Mouse (Mus musculus): ENCODE data around the gene Gtsf2. TPM values are rescaled to one million over a fixed set of nuclear protein-coding genes. Genes with fewer than 3 reads are reported as not detected.

Gene Gtsf2
- polyA plus RNA-seq (2014; fragmentation: Illumina TruSeq; extraction: RNeasy Lipid Tissue Mini Kit (QIAGEN cat#74804); ENCODE audit: insufficient read depth, low read depth, low replicate concordance): not detected

GRCm38 (mm10) chr15:103448369-103448768 lies at the start of gene Gtsf2:
Gtsf2 (minus strand) TSS chr15:103448469.

GRCm38 (mm10) chr15:103453551-103454218 lies 5.4 kb upstream of the Gtsf2 start, which contains the start of gene Nckap1l:
Nckap1l (plus strand) TSS chr15:103453794.

GRCm38 (mm10) chr15:103430241-103430640 lies 18.0 kb downstream of the Gtsf2 start, which contains the start of gene Gtsf1:
Gtsf1 (minus strand) TSS chr15:103430470.

Other genes starting within 250 kb of the Gtsf2 start
- gene Cbx5, start 208.7 kb downstream of the Gtsf2 start, polyA plus RNA-seq (2014; fragmentation: Illumina TruSeq; extraction: RNeasy Lipid Tissue Mini Kit (QIAGEN cat#74804); ENCODE audit: insufficient read depth, low read depth, low replicate concordance): 17.2 TPM
- gene Hnrnpa1, start 208.0 kb downstream of the Gtsf2 start, polyA plus RNA-seq (2014; fragmentation: Illumina TruSeq; extraction: RNeasy Lipid Tissue Mini Kit (QIAGEN cat#74804); ENCODE audit: insufficient read depth, low read depth, low replicate concordance): 168 TPM
- gene Nfe2, start 190.1 kb downstream of the Gtsf2 start, polyA plus RNA-seq (2014; fragmentation: Illumina TruSeq; extraction: RNeasy Lipid Tissue Mini Kit (QIAGEN cat#74804); ENCODE audit: insufficient read depth, low read depth, low replicate concordance): 6.2 TPM
- gene Copz1, start 175.8 kb downstream of the Gtsf2 start, polyA plus RNA-seq (2014; fragmentation: Illumina TruSeq; extraction: RNeasy Lipid Tissue Mini Kit (QIAGEN cat#74804); ENCODE audit: insufficient read depth, low read depth, low replicate concordance): 100 TPM
- gene Gpr84, start 137.9 kb downstream of the Gtsf2 start, polyA plus RNA-seq (2014; fragmentation: Illumina TruSeq; extraction: RNeasy Lipid Tissue Mini Kit (QIAGEN cat#74804); ENCODE audit: insufficient read depth, low read depth, low replicate concordance): not detected
- gene Zfp385a, start 108.4 kb downstream of the Gtsf2 start, polyA plus RNA-seq (2014; fragmentation: Illumina TruSeq; extraction: RNeasy Lipid Tissue Mini Kit (QIAGEN cat#74804); ENCODE audit: insufficient read depth, low read depth, low replicate concordance): 5.1 TPM
- gene Itga5, start 81.7 kb downstream of the Gtsf2 start, polyA plus RNA-seq (2014; fragmentation: Illumina TruSeq; extraction: RNeasy Lipid Tissue Mini Kit (QIAGEN cat#74804); ENCODE audit: insufficient read depth, low read depth, low replicate concordance): 14.7 TPM
- not detected for gene Gtsf1, start 18.0 kb downstream of the Gtsf2 start, polyA plus RNA-seq (2014; fragmentation: Illumina TruSeq; extraction: RNeasy Lipid Tissue Mini Kit (QIAGEN cat#74804); ENCODE audit: insufficient read depth, low read depth, low replicate concordance)
- gene Nckap1l, start 5.3 kb upstream of the Gtsf2 start, polyA plus RNA-seq (2014; fragmentation: Illumina TruSeq; extraction: RNeasy Lipid Tissue Mini Kit (QIAGEN cat#74804); ENCODE audit: insufficient read depth, low read depth, low replicate concordance): 11.4 TPM
- gene Pde1b, start 54.6 kb upstream of the Gtsf2 start, polyA plus RNA-seq (2014; fragmentation: Illumina TruSeq; extraction: RNeasy Lipid Tissue Mini Kit (QIAGEN cat#74804); ENCODE audit: insufficient read depth, low read depth, low replicate concordance): 3.5 TPM
- 8.8 TPM for gene Ppp1r1a, start 89.5 kb upstream of the Gtsf2 start, polyA plus RNA-seq (2014; fragmentation: Illumina TruSeq; extraction: RNeasy Lipid Tissue Mini Kit (QIAGEN cat#74804); ENCODE audit: insufficient read depth, low read depth, low replicate concordance)
- gene Glycam1, start 116.6 kb upstream of the Gtsf2 start, polyA plus RNA-seq (2014; fragmentation: Illumina TruSeq; extraction: RNeasy Lipid Tissue Mini Kit (QIAGEN cat#74804); ENCODE audit: insufficient read depth, low read depth, low replicate concordance): not detected

Measured in lung, adult 10 weeks (tissue).